Mouse (Mus musculus): ENCODE data around the gene Adpgk. TPM values are rescaled to one million over a fixed set of nuclear protein-coding genes. Genes with fewer than 3 reads are reported as not detected.

The Adpgk gene
- polyA plus RNA-seq, 1 experiment from 2014 or later, result 19.1 TPM

GRCm38 (mm10) chr9:59274846-59275455 is 16.4 kb upstream of the Adpgk start:
- Histone ChIP-seq H3K36me3 (no peaks in the 10 kb centered on the region), H3K9ac (replicated peaks) (no peak overlapping the region), H3K4me1 (0 out of 2 replicates have a peak, but pooled peaks cover 9% of the 10 kb centered on the region), H3K9me3 (no peaks in the 10 kb centered on the region), H3K27ac (replicated peaks) (no peak overlapping the region), H3K27me3 (no peaks in the 10 kb centered on the region), H3K4me2 (replicated peaks) (no peak overlapping the region), H3K4me3 (no peak overlapping the region)
- ATAC-seq (replicated peaks), result no peak
- 85% methylated on average over 19 of the region's 19 CpGs for WGBS

GRCm38 (mm10) chr9:59278199-59278598 is 13.2 kb upstream of the Adpgk start:
- Histone ChIP-seq H3K27ac (replicated peaks) (no peak overlapping the region; the same call in 1 of the 2 replicates), H3K4me1 (peaks cover 18% of the 10 kb centered on the region), H3K36me3 (no peaks in the 10 kb centered on the region), H3K9ac (replicated peaks) (no peak overlapping the region), H3K9me3 (no peaks in the 10 kb centered on the region), H3K4me2 (replicated peaks) (no peak overlapping the region), H3K4me3 (no peak overlapping the region), H3K27me3 (no peaks in the 10 kb centered on the region)
- no peak for ATAC-seq (replicated peaks)
- 93% methylated on average over 2 of the region's 2 CpGs for WGBS

- Histone ChIP-seq H3K9ac (replicated peaks) (no peak overlapping the region), H3K27me3 (no peaks in the 10 kb centered on the region), H3K27ac (replicated peaks) (no peak overlapping the region; the same call in 1 of the 2 replicates), H3K9me3 (no peaks in the 10 kb centered on the region), H3K4me1 (peaks cover 18% of the 10 kb centered on the region), H3K36me3 (no peaks in the 10 kb centered on the region), H3K4me3 (no peak overlapping the region), H3K4me2 (replicated peaks) (no peak overlapping the region)
- whole genome bisulfite sequencing, result 91% methylated on average over 5 of the region's 5 CpGs
- no peak for ATAC-seq (replicated peaks)
These were observed 12.7 kb upstream of the Adpgk start for GRCm38 (mm10) chr9:59278694-59279093.

- Histone ChIP-seq H3K9ac (replicated peaks) (no peak overlapping the region), H3K4me2 (replicated peaks) (no peak overlapping the region), H3K27me3 (no peaks in the 10 kb centered on the region), H3K4me1 (peaks cover 18% of the 10 kb centered on the region), H3K4me3 (no peak overlapping the region), H3K27ac (replicated peaks) (peak overlapping the region; percentile 73; the same call in 1 of the 2 replicates), H3K36me3 (no peaks in the 10 kb centered on the region), H3K9me3 (no peaks in the 10 kb centered on the region)
- no peak for ATAC-seq (replicated peaks)
- WGBS, result 89% methylated on average over 5 of the region's 5 CpGs
These were observed 10.5 kb upstream of the Adpgk start for GRCm38 (mm10) chr9:59280888-59281287.

- peak; percentile 77; the same call in 1 of the 2 replicates for ATAC-seq (replicated peaks)
- H3K27me3 ChIP-seq, result no peaks in the 10 kb centered on the region
- H3K4me3 ChIP-seq, result no peak overlapping the region
- no peaks in the 10 kb centered on the region for H3K9me3 ChIP-seq
- no peaks in the 10 kb centered on the region for H3K36me3 ChIP-seq
- WGBS, result 29% methylated on average over 27 of the region's 27 CpGs
- no peak overlapping the region for H3K9ac ChIP-seq (replicated peaks)
- H3K4me2 ChIP-seq (replicated peaks), result peak overlapping the region; percentile 20
- peaks cover 18% of the 10 kb centered on the region for H3K4me1 ChIP-seq
- peak overlapping the region; percentile 73 for H3K27ac ChIP-seq (replicated peaks)
These were observed 9.3 kb upstream of the Adpgk start for GRCm38 (mm10) chr9:59281871-59282682.

GRCm38 (mm10) chr9:59282683-59282986 is 8.7 kb upstream of the Adpgk start:
- Histone ChIP-seq H3K27ac (replicated peaks) (no peak overlapping the region), H3K9me3 (no peaks in the 10 kb centered on the region), H3K4me1 (peaks cover 14% of the 10 kb centered on the region), H3K36me3 (no peaks in the 10 kb centered on the region), H3K4me2 (replicated peaks) (no peak overlapping the region; the same call in 1 of the 2 replicates), H3K27me3 (no peaks in the 10 kb centered on the region), H3K9ac (replicated peaks) (no peak overlapping the region), H3K4me3 (no peak overlapping the region)
- 51% methylated on average over 7 of the region's 7 CpGs for WGBS
- peak; percentile 18; the same call in 1 of the 2 replicates for ATAC-seq (replicated peaks)

- ATAC-seq (replicated peaks), result no peak
- H3K4me1 ChIP-seq, result peaks cover 13% of the 10 kb centered on the region
- H3K9me3 ChIP-seq, result no peaks in the 10 kb centered on the region
- no peak overlapping the region for H3K4me2 ChIP-seq (replicated peaks)
- 73% methylated on average over 6 of the region's 6 CpGs for WGBS
- no peak overlapping the region for H3K4me3 ChIP-seq
- no peak overlapping the region for H3K9ac ChIP-seq (replicated peaks)
- no peak overlapping the region for H3K27ac ChIP-seq (replicated peaks)
- no peaks in the 10 kb centered on the region for H3K27me3 ChIP-seq
- no peaks in the 10 kb centered on the region for H3K36me3 ChIP-seq
These were observed 5.7 kb upstream of the Adpgk start for GRCm38 (mm10) chr9:59285614-59286013.

GRCm38 (mm10) chr9:59288058-59288457 is 3.3 kb upstream of the Adpgk start:
- ATAC-seq (replicated peaks), result no peak
- WGBS, result 88% methylated on average over 5 of the region's 5 CpGs
- H3K4me2 ChIP-seq (replicated peaks), result no peak overlapping the region

GRCm38 (mm10) chr9:59288685-59289410 is 2.5 kb upstream of the Adpgk start:
- H3K27me3 ChIP-seq, result no peaks in the 10 kb centered on the region
- 69% methylated on average over 3 of the region's 3 CpGs for WGBS
- no peak for ATAC-seq (replicated peaks)
- H3K4me2 ChIP-seq (replicated peaks), result no peak overlapping the region
- H3K36me3 ChIP-seq, result no peaks in the 10 kb centered on the region
- H3K4me3 ChIP-seq, result no peak overlapping the region
- peaks cover 14% of the 10 kb centered on the region for H3K4me1 ChIP-seq
- H3K9me3 ChIP-seq, result no peaks in the 10 kb centered on the region
- no peak overlapping the region for H3K27ac ChIP-seq (replicated peaks)
- no peak overlapping the region for H3K9ac ChIP-seq (replicated peaks)

More at GRCm38 (mm10) chr9:59288058-59288457, 3.3 kb upstream of the Adpgk start:
- Histone ChIP-seq H3K4me3 (no peak overlapping the region), H3K27me3 (no peaks in the 10 kb centered on the region), H3K27ac (replicated peaks) (no peak overlapping the region), H3K4me1 (peaks cover 14% of the 10 kb centered on the region), H3K36me3 (no peaks in the 10 kb centered on the region), H3K9ac (replicated peaks) (no peak overlapping the region), H3K9me3 (no peaks in the 10 kb centered on the region)

GRCm38 (mm10) chr9:59289529-59290115 is 1.7 kb upstream of the Adpgk start:
- Histone ChIP-seq H3K9me3 (no peaks in the 10 kb centered on the region), H3K4me3 (no peak overlapping the region), H3K9ac (replicated peaks) (no peak overlapping the region), H3K27me3 (no peaks in the 10 kb centered on the region), H3K27ac (replicated peaks) (no peak overlapping the region), H3K4me1 (peaks cover 14% of the 10 kb centered on the region), H3K36me3 (no peaks in the 10 kb centered on the region), H3K4me2 (replicated peaks) (no peak overlapping the region)
- 73% methylated on average over 6 of the region's 6 CpGs for WGBS
- no peak for ATAC-seq (replicated peaks)

GRCm38 (mm10) chr9:59291688-59292492 is 532 bp downstream of the Adpgk start:
- Histone ChIP-seq H3K9me3 (no peaks in the 10 kb centered on the region), H3K4me2 (replicated peaks) (peak overlapping the region; percentile 71), H3K4me1 (peaks cover 14% of the 10 kb centered on the region), H3K36me3 (no peaks in the 10 kb centered on the region), H3K27ac (replicated peaks) (peak overlapping the region; percentile 89), H3K9ac (replicated peaks) (peak overlapping the region; percentile 85), H3K4me3 (peak overlapping the region; percentile 91), H3K27me3 (no peaks in the 10 kb centered on the region)
- peak; percentile 81 for ATAC-seq (replicated peaks)
- WGBS, result 2% methylated on average over 50 of the region's 50 CpGs
